Mouse (Mus musculus) midbrain, embryonic 14.5 days (tissue): ENCODE results near the gene Gm16429. TPM values are rescaled to one million over a fixed set of nuclear protein-coding genes. Genes with fewer than 3 reads are reported as not detected.
"Not testable (repeated sequence)": the region's sequence is repeated elsewhere in the genome, so short reads cannot be mapped to it uniquely, and the experiment has no call there.

Experiments used
- ATAC-seq: fragments of 200-750 bp; cut with Nextera tagmentation; 2 replicates; pipeline ENCODE4 v1.8.0; 2017; ENCODE audit warnings: moderate number of reproducible peaks, moderate library complexity; ENCODE audit not compliant: low FRiP score, low TSS enrichment
- DNase-seq: peaks from one replicate; pipeline ENCODE4 v3.0.0-alpha.2; 2015
- H3K27ac ChIP-seq: fragments of 300-500 bp; sonication (generic); replicated peaks from 2 replicates; pipeline ENCODE4 v1.5.1; 2014; ENCODE audit warnings: mild to moderate bottlenecking, low read depth, low read length, moderate library complexity
- H3K27me3 ChIP-seq: fragments of 300-500 bp; sonication (generic); 2 replicates; pipeline ENCODE4 v1.6.1; 2014; ENCODE audit warnings: low read length, control low read depth, mixed read lengths; ENCODE audit not compliant: control insufficient read depth, insufficient read depth
- H3K36me3 ChIP-seq: fragments of 300-500 bp; sonication (generic); 2 replicates; pipeline ENCODE4 v1.6.1; 2014; ENCODE audit warnings: low read length, control low read depth; ENCODE audit not compliant: control insufficient read depth, insufficient read depth
- H3K4me1 ChIP-seq: fragments of 300-500 bp; sonication (generic); 2 replicates; pipeline ENCODE4 v1.6.1; 2014; ENCODE audit warnings: mild to moderate bottlenecking, antibody characterized with exemption, low read length, control low read depth; ENCODE audit not compliant: control insufficient read depth, insufficient read depth
- H3K4me2 ChIP-seq: fragments of 300-500 bp; sonication (generic); 2 replicates; pipeline ENCODE4 v1.6.1; 2014; ENCODE audit warnings: mild to moderate bottlenecking, low read length, moderate library complexity
- H3K4me3 ChIP-seq: fragments of 300-500 bp; sonication (generic); replicated peaks from 2 replicates; pipeline ENCODE4 v1.5.1; 2014; ENCODE audit warnings: low read depth, low read length
- H3K9ac ChIP-seq: fragments of 300-500 bp; sonication (generic); replicated peaks from 2 replicates; pipeline ENCODE4 v1.6.1; 2014; ENCODE audit warnings: mild to moderate bottlenecking, low read length, moderate library complexity
- H3K9me3 ChIP-seq: fragments of 300-500 bp; sonication (generic); 2 replicates; pipeline ENCODE4 v1.6.1; 2016; ENCODE audit warnings: low read length, control low read depth, mixed read lengths; ENCODE audit not compliant: control insufficient read depth
- WGBS: fragments of 180-500 bp; shearing (Covaris S2); extraction: QIAGEN DNeasy Blood & Tissue Kit; methylation state at CpG from one replicate; pipeline ENCODE4 v1.1.7; 2014; 5-methylcytosine and 5-hydroxymethylcytosine counted together
- polyA plus RNA-seq: library from polyadenylated mRNA; unstranded; fragments of >200 nt; fragmentation: Nextera tagmentation; extraction: Ambion mirVana; gene quantifications from 2 replicates; pipeline ENCODE4 v1.2.1, GENCODE M21; 2014

The Gm16429 gene
- polyA plus RNA-seq, result not detected in 2 replicates

DNA sequence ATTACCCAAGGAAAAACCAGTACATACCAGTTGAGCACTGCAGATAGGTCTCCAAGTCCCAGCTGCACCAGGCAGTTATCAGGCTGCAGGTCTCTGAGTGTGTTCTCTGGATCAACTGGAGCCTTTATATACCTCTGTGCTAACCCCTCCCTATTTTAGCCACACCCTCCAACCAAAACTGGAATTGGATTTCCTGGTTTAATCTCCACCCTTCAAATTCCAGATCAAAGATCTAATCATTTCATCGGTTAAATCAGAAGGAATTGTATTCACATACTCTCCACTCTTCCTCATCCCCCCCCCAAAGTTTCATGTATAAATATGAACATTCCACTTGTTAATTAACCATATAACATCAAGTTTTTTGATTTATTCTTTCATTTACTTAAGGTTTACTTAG, at the start of gene Gm16429:
TSS of gene Gm16429 (minus strand) at position 101 of the 400 bp plus-strand sequence.
- not testable (repeated sequence) for ATAC-seq, DNase-seq, H3K27me3 ChIP-seq, H3K4me3 ChIP-seq, H3K4me1 ChIP-seq, H3K27ac ChIP-seq, H3K36me3 ChIP-seq, H3K4me2 ChIP-seq, H3K9ac ChIP-seq, H3K9me3 ChIP-seq
- WGBS, result no CpG with 5 or more reads among the region's 1 CpGs

Other genes starting within 250 kb of the Gm16429 start
- gene Gm7792, start 85.3 kb downstream of the Gm16429 start, polyA plus RNA-seq, result not detected in 2 replicates
- gene BC061212, start 141.5 kb upstream of the Gm16429 start, polyA plus RNA-seq, result not detected in 2 replicates
- gene Gm6351, start 147.3 kb upstream of the Gm16429 start, polyA plus RNA-seq, result not detected in 2 replicates